Mouse (Mus musculus): ENCODE data around the gene Slc26a6. TPM values are rescaled to one million over a fixed set of nuclear protein-coding genes. Genes with fewer than 3 reads are reported as not detected.
A peak's percentile ranks its signal among the peaks of the same experiment; 100 is the strongest.

Gene Slc26a6
- polyA plus RNA-seq, 1 experiment: not detected

- Histone ChIP-seq H3K4me3 (ENCODE audit: insufficient read depth, low read depth, low read length) (no peak overlapping the region), H3K4me1 (ENCODE audit: control insufficient read depth, insufficient read depth, low read length) (peaks cover 6% of the 10 kb centered on the region; the same call in 1 of the 2 replicates), H3K27ac (ENCODE audit: insufficient read depth, low read depth, low read length) (no peak overlapping the region)
- no peak for TF ChIP-seq CTCF (IDR thresholded peaks at IDR 0.05; ENCODE audit: insufficient read depth, low read depth, low read length)
- no peak for TF ChIP-seq POLR2A (IDR thresholded peaks at IDR 0.05; ENCODE audit: insufficient read depth, low read depth, low read length)
- WGBS: 57% methylated on average over 3 of the region's 3 CpGs
These were observed 33.6 kb upstream of the Slc26a6 start for GRCm38 (mm10) chr9:108819495-108819894.

DNA sequence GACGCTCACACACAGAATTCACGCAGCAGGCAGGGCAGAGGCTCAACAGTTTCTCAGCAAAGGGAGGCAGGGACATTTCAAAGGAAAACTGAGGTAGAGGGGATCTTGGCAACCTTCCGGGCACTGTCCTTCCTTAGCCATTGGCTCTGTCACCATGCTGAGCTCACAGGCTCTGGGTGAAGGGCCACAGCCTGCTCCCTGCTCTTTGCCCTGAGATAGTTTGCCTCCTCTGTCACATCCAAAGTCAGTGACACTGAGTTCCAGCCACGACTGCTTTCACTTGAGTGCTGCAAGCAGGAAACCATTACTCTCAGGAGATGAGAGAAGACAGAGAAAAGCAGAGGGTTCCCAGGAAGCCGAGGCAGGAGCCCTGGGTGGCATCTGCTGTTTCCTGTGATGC lies 33.0 kb upstream of the Slc26a6 start:
- Histone ChIP-seq H3K27ac (ENCODE audit: insufficient read depth, low read depth, low read length) (no peak overlapping the region), H3K4me1 (ENCODE audit: control insufficient read depth, insufficient read depth, low read length) (peaks cover 6% of the 10 kb centered on the region), H3K4me3 (ENCODE audit: insufficient read depth, low read depth, low read length) (no peak overlapping the region)
- WGBS: 71% methylated on average over 5 of the region's 5 CpGs
- TF ChIP-seq CTCF (IDR thresholded peaks at IDR 0.05; ENCODE audit: insufficient read depth, low read depth, low read length) (no peak), POLR2A (IDR thresholded peaks at IDR 0.05; ENCODE audit: insufficient read depth, low read depth, low read length) (no peak)

DNA sequence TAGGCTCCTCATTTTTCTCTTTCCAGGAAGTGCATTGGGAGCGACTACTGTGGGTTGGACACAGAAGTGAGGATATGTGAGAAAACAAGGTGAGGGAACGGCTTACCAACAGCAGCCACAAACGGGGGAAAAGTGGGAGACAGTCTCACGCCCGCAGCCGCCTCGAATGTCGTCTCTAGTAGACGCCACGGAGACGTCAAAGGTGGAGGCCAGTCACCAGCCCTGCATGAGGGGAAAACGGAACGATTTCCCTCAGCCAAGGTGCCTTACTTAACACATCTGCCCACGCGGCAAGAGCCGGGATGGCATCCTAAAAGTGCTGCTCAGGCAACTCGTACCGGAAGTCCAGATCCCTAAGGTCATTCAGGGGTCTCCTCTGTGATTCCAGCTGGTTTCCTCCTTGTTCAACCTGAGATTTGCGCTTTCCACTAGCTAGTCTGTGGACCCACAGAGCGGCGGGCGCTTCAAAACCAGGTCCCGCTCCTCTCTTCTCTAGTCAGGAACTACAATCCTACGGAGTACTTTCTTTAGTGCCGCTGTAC lies 28.9 kb upstream of the Slc26a6 start:
- TF ChIP-seq POLR2A (IDR thresholded peaks at IDR 0.05; ENCODE audit: insufficient read depth, low read depth, low read length) (no peak; the same call in 1 of the 2 replicates), CTCF (IDR thresholded peaks at IDR 0.05; ENCODE audit: insufficient read depth, low read depth, low read length) (peak; percentile 23; the same call in 1 of the 2 replicates)
- 3% methylated on average over 25 of the region's 25 CpGs for WGBS
- peak overlapping the region; percentile 9; the same call in 1 of the 2 replicates for H3K27ac ChIP-seq (ENCODE audit: insufficient read depth, low read depth, low read length)

GRCm38 (mm10) chr9:108824755-108825413 lies 28.2 kb upstream of the Slc26a6 start:
- Histone ChIP-seq H3K27ac (ENCODE audit: insufficient read depth, low read depth, low read length) (peak overlapping the region; percentile 96), H3K4me3 (ENCODE audit: insufficient read depth, low read depth, low read length) (peak overlapping the region; percentile 86), H3K4me1 (ENCODE audit: control insufficient read depth, insufficient read depth, low read length) (peaks cover 31% of the 10 kb centered on the region)
- WGBS: 1% methylated on average over 31 of the region's 31 CpGs
- TF ChIP-seq POLR2A (IDR thresholded peaks at IDR 0.05; ENCODE audit: insufficient read depth, low read depth, low read length) (no peak), CTCF (IDR thresholded peaks at IDR 0.05; ENCODE audit: insufficient read depth, low read depth, low read length) (no peak)

More for the DNA sequence above, 28.9 kb upstream of the Slc26a6 start:
- peaks cover 25% of the 10 kb centered on the region for H3K4me1 ChIP-seq (ENCODE audit: control insufficient read depth, insufficient read depth, low read length)
- peak overlapping the region; percentile 86 for H3K4me3 ChIP-seq (ENCODE audit: insufficient read depth, low read depth, low read length)

- under 1% methylated on average over 63 of the region's 70 CpGs for WGBS
- Histone ChIP-seq H3K27ac (ENCODE audit: insufficient read depth, low read depth, low read length) (0 out of 2 replicates have a peak within 1 kb of the TSS, but pooled peaks have one; percentile 18), H3K4me3 (ENCODE audit: insufficient read depth, low read depth, low read length) (peak within 1 kb of the TSS; percentile 86), H3K4me1 (ENCODE audit: control insufficient read depth, insufficient read depth, low read length) (peaks cover 31% of the 10 kb centered on the region)
- TF ChIP-seq POLR2A (IDR thresholded peaks at IDR 0.05; ENCODE audit: insufficient read depth, low read depth, low read length): peak; percentile 41; the same call in 1 of the 2 replicates
- TF ChIP-seq CTCF (IDR thresholded peaks at IDR 0.05; ENCODE audit: insufficient read depth, low read depth, low read length): no peak
These were observed 27.0 kb upstream of the Slc26a6 start, which contains the start of gene Celsr3 for GRCm38 (mm10) chr9:108825820-108826699. TSS of gene Celsr3 (plus strand) at chr9:108826320.

GRCm38 (mm10) chr9:108826700-108827340 lies 26.3 kb upstream of the Slc26a6 start:
- Histone ChIP-seq H3K4me1 (ENCODE audit: control insufficient read depth, insufficient read depth, low read length) (peaks cover 38% of the 10 kb centered on the region), H3K27ac (ENCODE audit: insufficient read depth, low read depth, low read length) (no peak overlapping the region), H3K4me3 (ENCODE audit: insufficient read depth, low read depth, low read length) (peak overlapping the region; percentile 86)
- WGBS: 2% methylated on average over 39 of the region's 39 CpGs
- TF ChIP-seq CTCF (IDR thresholded peaks at IDR 0.05; ENCODE audit: insufficient read depth, low read depth, low read length): no peak
- no peak for TF ChIP-seq POLR2A (IDR thresholded peaks at IDR 0.05; ENCODE audit: insufficient read depth, low read depth, low read length)

DNA sequence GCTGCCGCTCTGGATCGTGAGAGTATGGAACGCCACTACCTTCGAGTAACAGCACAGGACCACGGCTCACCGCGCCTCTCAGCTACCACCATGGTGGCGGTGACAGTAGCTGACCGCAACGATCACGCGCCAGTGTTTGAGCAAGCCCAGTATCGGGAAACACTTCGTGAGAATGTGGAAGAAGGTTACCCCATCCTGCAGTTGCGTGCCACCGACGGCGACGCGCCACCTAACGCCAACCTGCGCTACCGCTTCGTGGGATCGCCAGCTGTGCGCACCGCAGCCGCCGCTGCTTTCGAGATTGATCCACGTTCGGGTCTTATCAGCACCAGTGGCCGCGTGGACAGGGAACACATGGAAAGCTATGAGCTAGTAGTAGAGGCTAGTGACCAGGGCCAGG lies 25.6 kb upstream of the Slc26a6 start:
- H3K4me1 ChIP-seq (ENCODE audit: control insufficient read depth, insufficient read depth, low read length): peaks cover 44% of the 10 kb centered on the region
- H3K27ac ChIP-seq (ENCODE audit: insufficient read depth, low read depth, low read length): no peak overlapping the region
- TF ChIP-seq POLR2A (IDR thresholded peaks at IDR 0.05; ENCODE audit: insufficient read depth, low read depth, low read length): no peak
- no peak for TF ChIP-seq CTCF (IDR thresholded peaks at IDR 0.05; ENCODE audit: insufficient read depth, low read depth, low read length)
- 19% methylated on average over 34 of the region's 34 CpGs for whole genome bisulfite sequencing
- peak overlapping the region; percentile 86 for H3K4me3 ChIP-seq (ENCODE audit: insufficient read depth, low read depth, low read length)

DNA sequence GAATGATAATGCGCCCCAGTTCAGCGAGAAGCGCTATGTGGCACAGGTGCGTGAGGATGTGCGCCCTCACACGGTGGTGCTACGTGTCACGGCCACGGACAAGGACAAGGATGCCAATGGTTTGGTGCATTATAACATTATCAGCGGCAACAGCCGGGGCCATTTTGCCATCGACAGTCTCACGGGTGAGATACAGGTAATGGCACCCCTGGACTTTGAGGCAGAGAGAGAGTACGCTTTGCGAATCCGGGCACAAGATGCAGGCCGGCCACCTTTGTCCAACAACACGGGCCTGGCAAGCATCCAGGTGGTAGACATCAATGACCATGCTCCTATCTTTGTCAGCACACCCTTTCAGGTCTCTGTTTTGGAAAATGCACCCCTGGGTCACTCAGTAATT lies 25.2 kb upstream of the Slc26a6 start:
- WGBS: 71% methylated on average over 18 of the region's 18 CpGs
- no peak for TF ChIP-seq POLR2A (IDR thresholded peaks at IDR 0.05; ENCODE audit: insufficient read depth, low read depth, low read length)
- no peak for TF ChIP-seq CTCF (IDR thresholded peaks at IDR 0.05; ENCODE audit: insufficient read depth, low read depth, low read length)
- Histone ChIP-seq H3K4me3 (ENCODE audit: insufficient read depth, low read depth, low read length) (peak overlapping the region; percentile 86; the same call in 1 of the 2 replicates), H3K27ac (ENCODE audit: insufficient read depth, low read depth, low read length) (no peak overlapping the region), H3K4me1 (ENCODE audit: control insufficient read depth, insufficient read depth, low read length) (peaks cover 49% of the 10 kb centered on the region)
